ENCODE assay signal across 15 mouse cellular contexts in genomic region chr3:116862621-116863020, GRCm38 (mm10). TPM values are rescaled to one million over a fixed set of nuclear protein-coding genes. Genes with fewer than 3 reads are reported as not detected.
DNase-seq lines count a peak whose midpoint lies in the region; ATAC-seq lines count a peak whose summit lies in the region.
"Had no signal": no experiment of that assay in that cellular context is flagged by ENCODE, and none has a peak within 500 bp of the region (broad histone marks: within the 10 kb centered on the region; RNA-seq: fewer than 3 reads in every experiment).

No protein-coding gene starts in this region.

- 59% methylated on average over 1 of the region's 1 CpGs for WGBS in heart, embryonic 10.5 days

- no peaks in the 10 kb centered on the region for H3K9me3 ChIP-seq in heart, embryonic 10.5 days
- no peaks in the 10 kb centered on the region for H3K9me3 ChIP-seq in megakaryocyte, embryonic 14.5 days
- H3K9me3 ChIP-seq: embryonic facial prominence, embryonic 12.5 days; forebrain, embryonic 10.5 days; lung, embryonic 15.5 days had no signal

- no peak for ATAC-seq in megakaryocyte, adult 5-6 weeks (ENCODE audit: poor library complexity, severe bottlenecking)

- no peak overlapping the region for H3K27ac ChIP-seq in heart, embryonic 10.5 days
- H3K27ac ChIP-seq: embryonic facial prominence, embryonic 12.5 days; hindbrain, postnatal 0 days; lung, embryonic 15.5 days had no signal

- H3K27me3 ChIP-seq in heart, embryonic 10.5 days (ENCODE audit: insufficient read depth, poor library complexity, severe bottlenecking): no peaks in the 10 kb centered on the region
- H3K27me3 ChIP-seq in megakaryocyte, embryonic 14.5 days (replicated peaks): no peaks in the 10 kb centered on the region
- H3K27me3 ChIP-seq: embryonic facial prominence, embryonic 12.5 days; lung, embryonic 15.5 days had no signal

- DNase-seq in heart, embryonic 10.5 days (ENCODE audit: low spot score): no peak
- no peak for DNase-seq in heart, adult 18-20 months
- peak; percentile 6 for DNase-seq in induced T-regulatory cell, adult 2 months (ENCODE audit: low read depth)
- no peak for DNase-seq in cerebellum, adult 11-12 months
- no peak for DNase-seq in cerebellum, adult 8-10 months
- no peak for DNase-seq in thymus, adult 18-20 months
- DNase-seq: cerebellum, adult 18-20 months; gastrocnemius, postnatal 25 days; left cerebral cortex, postnatal 4 days had no signal

- H3K4me1 ChIP-seq in heart, embryonic 10.5 days: 0 out of 2 replicates have a peak, but pooled peaks cover 5% of the 10 kb centered on the region
- H3K4me1 ChIP-seq in megakaryocyte, embryonic 14.5 days: peaks cover 77% of the 10 kb centered on the region
- H3K4me1 ChIP-seq: embryonic facial prominence, embryonic 12.5 days had no signal

- peaks cover under 1% of the 10 kb centered on the region; the same call in 1 of the 2 replicates for H3K36me3 ChIP-seq in heart, embryonic 10.5 days
- peaks cover 16% of the 10 kb centered on the region for H3K36me3 ChIP-seq in megakaryocyte, embryonic 14.5 days (replicated peaks; ENCODE audit: low read length)
- H3K36me3 ChIP-seq: embryonic facial prominence, embryonic 12.5 days; forebrain, embryonic 10.5 days; lung, embryonic 15.5 days had no signal

- 0 out of 2 replicates have a peak overlapping the region, but pooled peaks have one; percentile 68 for H3K4me3 ChIP-seq in heart, embryonic 10.5 days
- peak overlapping the region; percentile 98 for H3K4me3 ChIP-seq in megakaryocyte, embryonic 14.5 days (replicated peaks)

RNA-seq across cellular contexts. Expression of gene Frrs1, which starts 3.4 kb away (rescaled TPM):
- 24.8 and 32.7 TPM in 2 replicates for polyA plus RNA-seq in heart, embryonic 10.5 days (2016; fragmentation: Nextera tagmentation; extraction: Ambion mirVana)
- 1 to 10 TPM; 2.6 to 4.8 TPM for total RNA-seq in heart, adult 18-20 months (2021)
- polyA plus RNA-seq in megakaryocyte, embryonic 14.5 days (2012; ENCODE audit: insufficient read depth, low replicate concordance): 13.7 TPM in 1 of 2 replicates, not detected in the other
- 54.3 and 54.9 TPM in 2 replicates for total RNA-seq in megakaryocyte, adult 5-6 weeks (2015)
- total RNA-seq in megakaryocyte, adult 5-6 weeks (2017): 37.9 and 38.4 TPM in 2 replicates

RNA-seq across cellular contexts. Expression of gene Agl, which starts 54.7 kb away (rescaled TPM):
- polyA plus RNA-seq in heart, embryonic 10.5 days (2016; fragmentation: Nextera tagmentation; extraction: Ambion mirVana): 30.7 and 47.2 TPM in 2 replicates
- 100 to 1,000 TPM; 189 to 193 TPM for total RNA-seq in heart, adult 18-20 months (2021)
- 0.34 and 1.0 TPM in 2 replicates for polyA plus RNA-seq in megakaryocyte, embryonic 14.5 days (2012; ENCODE audit: insufficient read depth, low replicate concordance)
- total RNA-seq in megakaryocyte, adult 5-6 weeks (2015): 15.5 and 21.4 TPM in 2 replicates
- 19.3 and 20.6 TPM in 2 replicates for total RNA-seq in megakaryocyte, adult 5-6 weeks (2017)

Comparison
In these comparisons a context has a peak if more than half of its experiments do, and no peak if none do; other contexts are left out.
1. RNA of gene Frrs1, which starts 3.4 kb away (total RNA-seq): 37.9 to 54.9 TPM in megakaryocyte, adult 5-6 weeks; 2.6 to 4.8 TPM in heart, adult 18-20 months; every median in the first group is over 4 times any median in the second.
2. RNA of gene Agl, which starts 54.7 kb away (total RNA-seq): 189 to 193 TPM in heart, adult 18-20 months; 15.5 to 21.4 TPM in megakaryocyte, adult 5-6 weeks; every median in the first group is over 4 times any median in the second.